Mouse (Mus musculus): ENCODE results near the gene Grin3b.

DNA sequence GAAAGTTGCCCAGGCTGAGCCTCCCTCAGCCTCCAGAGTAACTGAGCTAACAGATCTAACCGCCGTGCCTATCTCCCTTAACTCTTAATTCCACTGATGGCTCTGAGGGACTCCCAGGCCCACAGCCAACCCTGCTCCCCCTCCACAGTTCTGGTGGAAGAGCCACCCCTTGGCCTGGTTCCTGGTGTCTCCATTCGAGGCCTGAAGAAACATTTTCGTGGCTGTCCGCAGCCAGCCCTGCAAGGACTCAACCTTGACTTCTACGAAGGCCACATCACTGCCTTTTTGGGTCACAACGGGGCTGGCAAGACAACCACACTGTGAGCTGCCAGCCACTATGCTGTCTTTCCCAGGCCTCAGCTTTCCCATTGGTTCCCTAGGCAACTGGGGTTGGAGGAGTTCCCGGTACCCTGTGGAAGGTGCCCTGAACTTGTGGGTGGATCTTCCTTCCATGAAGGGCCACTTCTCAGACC lies 33.8 kb downstream of the Grin3b start:
- TF ChIP-seq CTCF (IDR thresholded peaks at IDR 0.05; ENCODE audit: low read depth, low read length) (no peak), GATA1 (IDR thresholded peaks at IDR 0.05; ENCODE audit: borderline replicate concordance, low read length) (no peak)
